Mouse (Mus musculus): ENCODE measurements at regions not wholly inside any gene's neighbourhood (a gene's known extent, or its start where the extent isn't known, plus 50 kb on each side); places are given as distances from the start of the nearest gene placed in this dataset.

- WGBS (ENCODE audit: insufficient replicate concordance): 3% methylated on average over 12 of the region's 12 CpGs
- no peaks in the 10 kb centered on the region for H3K9me3 ChIP-seq (replicated peaks; ENCODE audit: control insufficient read depth, low read length)
- no peaks in the 10 kb centered on the region for H3K36me3 ChIP-seq (ENCODE audit: control insufficient read depth, insufficient read depth, low read length)
- H3K27ac ChIP-seq (ENCODE audit: low read depth, low read length): no peak overlapping the region
- no peaks in the 10 kb centered on the region for H3K27me3 ChIP-seq (ENCODE audit: control insufficient read depth, insufficient read depth, low read length)
- H3K4me2 ChIP-seq: peak overlapping the region; percentile 77
- H3K9ac ChIP-seq (ENCODE audit: low read depth, low read length): peak overlapping the region; percentile 65
- H3K4me1 ChIP-seq (ENCODE audit: control insufficient read depth, insufficient read depth, low read length): peaks cover 11% of the 10 kb centered on the region
- peak overlapping the region; percentile 34 for H3K4me3 ChIP-seq (ENCODE audit: low read depth, low read length)
- ATAC-seq (replicated peaks; ENCODE audit: insufficient number of reproducible peaks, low FRiP score, low TSS enrichment): 0 out of 2 replicates have a peak, but pooled peaks have one; percentile 36
These were observed 101.1 kb upstream of the Med13l start for GRCm38 (mm10) chr5:118459391-118459792.

- whole genome bisulfite sequencing (ENCODE audit: insufficient replicate concordance): 50% methylated on average over 4 of the region's 4 CpGs
- H3K9ac ChIP-seq (ENCODE audit: low read depth, low read length): no peak overlapping the region
- no peaks in the 10 kb centered on the region for H3K9me3 ChIP-seq (replicated peaks; ENCODE audit: control insufficient read depth, low read length)
- H3K27ac ChIP-seq (ENCODE audit: low read depth, low read length): no peak overlapping the region
- peaks cover 28% of the 10 kb centered on the region for H3K4me1 ChIP-seq (ENCODE audit: control insufficient read depth, insufficient read depth, low read length)
- ATAC-seq (replicated peaks; ENCODE audit: insufficient number of reproducible peaks, low FRiP score, low TSS enrichment): no peak
- no peak overlapping the region for H3K4me2 ChIP-seq
- no peaks in the 10 kb centered on the region for H3K27me3 ChIP-seq (ENCODE audit: control insufficient read depth, insufficient read depth, low read length)
- H3K36me3 ChIP-seq (ENCODE audit: control insufficient read depth, insufficient read depth, low read length): no peaks in the 10 kb centered on the region
- no peak overlapping the region for H3K4me3 ChIP-seq (ENCODE audit: low read depth, low read length)
These were observed 98.5 kb upstream of the Med13l start for GRCm38 (mm10) chr5:118461967-118462366.

DNA sequence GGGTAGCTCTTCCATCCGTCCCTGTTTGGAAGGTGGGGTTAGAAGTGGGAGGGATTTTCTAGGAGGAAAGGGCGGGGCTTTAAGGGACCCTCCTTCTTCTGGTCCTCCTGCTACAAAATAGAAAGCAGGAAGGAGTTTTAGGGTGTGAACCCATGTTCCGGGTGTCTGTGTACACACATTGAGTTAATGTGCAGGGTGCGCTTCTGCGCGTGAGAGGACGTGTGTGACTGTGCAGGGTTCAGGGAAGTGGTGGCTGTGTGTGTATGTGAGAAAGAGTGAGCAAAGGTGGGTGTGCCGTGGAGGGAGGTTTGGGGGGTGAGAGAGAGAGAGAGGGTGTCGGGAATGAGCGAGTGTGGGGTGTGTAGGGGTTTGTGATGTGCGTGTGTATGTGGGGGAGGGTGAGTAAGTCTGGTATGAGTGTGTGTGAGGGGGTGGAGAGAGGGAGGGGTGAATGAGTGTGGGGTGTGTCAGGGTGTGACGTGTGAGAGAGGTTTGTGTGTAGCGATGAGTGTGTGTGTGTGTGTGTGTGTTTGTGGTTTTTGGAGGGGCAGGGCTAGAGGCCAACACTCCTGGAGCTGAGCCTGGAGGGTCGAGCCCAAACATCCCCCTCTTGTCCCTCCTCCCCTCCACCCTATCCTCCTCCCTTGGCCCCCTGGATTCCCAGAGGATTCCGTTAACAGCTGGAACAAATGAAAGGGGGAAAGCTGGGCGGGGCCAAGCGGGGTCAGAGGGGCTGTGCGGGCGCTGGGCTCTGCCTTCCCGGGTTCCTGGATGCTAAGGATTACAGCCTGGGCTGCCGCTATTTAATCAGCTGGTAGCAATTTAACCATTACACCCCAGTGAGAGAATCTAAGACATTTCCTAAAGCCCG is 95.3 kb upstream of the Med13l start:
- Histone ChIP-seq H3K4me2 (peak overlapping the region; percentile 75), H3K4me1 (ENCODE audit: control insufficient read depth, insufficient read depth, low read length) (peaks cover 21% of the 10 kb centered on the region), H3K27ac (ENCODE audit: low read depth, low read length) (peak overlapping the region; percentile 50; the same call in 1 of the 2 replicates), H3K9me3 (replicated peaks; ENCODE audit: control insufficient read depth, low read length) (no peaks in the 10 kb centered on the region), H3K36me3 (ENCODE audit: control insufficient read depth, insufficient read depth, low read length) (no peaks in the 10 kb centered on the region), H3K27me3 (ENCODE audit: control insufficient read depth, insufficient read depth, low read length) (no peaks in the 10 kb centered on the region), H3K9ac (ENCODE audit: low read depth, low read length) (peak overlapping the region; percentile 62), H3K4me3 (ENCODE audit: low read depth, low read length) (peak overlapping the region; percentile 40)
- 6% methylated on average over 22 of the region's 22 CpGs for WGBS (ENCODE audit: insufficient replicate concordance)
- peak; percentile 69 for ATAC-seq (replicated peaks; ENCODE audit: insufficient number of reproducible peaks, low FRiP score, low TSS enrichment)

DNA sequence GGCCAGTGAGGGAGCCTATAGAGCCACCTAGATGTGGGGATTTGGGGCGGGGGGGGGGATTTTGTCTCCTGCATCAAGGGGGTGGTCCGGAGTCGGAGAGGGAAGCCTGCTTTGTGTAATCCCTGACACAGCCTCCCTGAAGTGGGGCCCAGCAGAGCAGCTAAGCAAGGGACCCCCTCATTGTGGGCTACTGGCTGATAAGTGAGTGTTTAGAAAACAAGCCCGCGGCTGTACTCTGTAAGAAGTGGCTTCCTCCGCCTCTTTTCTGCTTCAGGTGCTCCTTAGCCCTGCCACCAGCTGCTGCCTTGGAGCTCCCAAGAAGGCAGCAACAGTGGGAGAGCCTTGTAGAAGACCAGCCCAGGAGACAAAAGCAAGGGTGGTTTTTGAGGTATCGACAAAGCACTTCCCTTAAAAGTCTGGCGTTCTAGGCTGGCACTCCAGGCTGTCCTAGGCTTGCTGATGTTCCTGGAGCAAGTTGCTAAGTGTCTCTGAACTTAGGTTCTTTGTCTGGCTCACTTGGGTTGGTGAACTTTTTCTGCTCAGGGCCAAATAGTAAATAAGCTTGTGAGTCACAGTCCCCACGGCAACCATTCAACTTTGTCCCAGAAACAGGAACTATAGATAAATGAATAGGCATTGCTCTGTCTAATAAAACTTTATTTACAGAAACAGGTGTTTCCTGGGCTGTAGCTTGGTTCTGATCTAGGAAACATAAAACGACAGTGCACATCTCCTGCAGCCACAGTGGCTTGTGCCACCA is 94.3 kb upstream of the Med13l start:
- 0 out of 2 replicates have a peak, but pooled peaks have one; percentile 8 for ATAC-seq (replicated peaks; ENCODE audit: insufficient number of reproducible peaks, low FRiP score, low TSS enrichment)
- no peaks in the 10 kb centered on the region for H3K9me3 ChIP-seq (replicated peaks; ENCODE audit: control insufficient read depth, low read length)
- 0 out of 2 replicates have a peak overlapping the region, but pooled peaks have one; percentile 13 for H3K27ac ChIP-seq (ENCODE audit: low read depth, low read length)
- H3K9ac ChIP-seq (ENCODE audit: low read depth, low read length): peak overlapping the region; percentile 62
- peak overlapping the region; percentile 75 for H3K4me2 ChIP-seq
- H3K36me3 ChIP-seq (ENCODE audit: control insufficient read depth, insufficient read depth, low read length): no peaks in the 10 kb centered on the region
- H3K4me3 ChIP-seq (ENCODE audit: low read depth, low read length): peak overlapping the region; percentile 40
- WGBS (ENCODE audit: insufficient replicate concordance): 15% methylated on average over 10 of the region's 10 CpGs
- peaks cover 21% of the 10 kb centered on the region for H3K4me1 ChIP-seq (ENCODE audit: control insufficient read depth, insufficient read depth, low read length)
- H3K27me3 ChIP-seq (ENCODE audit: control insufficient read depth, insufficient read depth, low read length): no peaks in the 10 kb centered on the region

- no peaks in the 10 kb centered on the region for H3K27me3 ChIP-seq (ENCODE audit: control insufficient read depth, insufficient read depth, low read length)
- no peak overlapping the region for H3K4me3 ChIP-seq (ENCODE audit: low read depth, low read length)
- H3K36me3 ChIP-seq (ENCODE audit: control insufficient read depth, insufficient read depth, low read length): no peaks in the 10 kb centered on the region
- no peak overlapping the region for H3K27ac ChIP-seq (ENCODE audit: low read depth, low read length)
- WGBS (ENCODE audit: insufficient replicate concordance): 41% methylated on average over 4 of the region's 4 CpGs
- H3K4me2 ChIP-seq: no peak overlapping the region
- no peak for ATAC-seq (replicated peaks; ENCODE audit: insufficient number of reproducible peaks, low FRiP score, low TSS enrichment)
- H3K9ac ChIP-seq (ENCODE audit: low read depth, low read length): no peak overlapping the region
- peaks cover 30% of the 10 kb centered on the region for H3K4me1 ChIP-seq (ENCODE audit: control insufficient read depth, insufficient read depth, low read length)
- no peaks in the 10 kb centered on the region for H3K9me3 ChIP-seq (replicated peaks; ENCODE audit: control insufficient read depth, low read length)
These were observed 91.7 kb upstream of the Med13l start for GRCm38 (mm10) chr5:118468739-118469138.

DNA sequence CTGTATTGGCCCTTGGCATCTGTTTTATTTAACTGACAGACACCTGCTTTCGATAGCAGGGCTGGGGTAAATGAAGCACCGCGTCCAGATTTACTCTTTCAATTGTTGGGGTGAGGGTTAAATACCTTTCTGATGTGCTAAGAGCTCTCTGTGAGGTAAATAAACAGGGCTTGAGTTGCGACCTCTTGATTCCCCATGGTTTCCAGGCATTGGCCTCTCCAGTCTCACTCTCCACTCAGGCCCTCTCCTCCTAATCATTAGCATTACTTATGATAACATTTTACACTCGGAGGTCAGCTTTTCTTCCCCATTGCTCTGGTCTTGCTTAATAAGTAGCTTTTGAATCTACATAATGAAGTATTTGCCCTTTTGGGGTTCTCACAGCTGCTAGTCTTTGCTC is 88.9 kb upstream of the Med13l start:
- Histone ChIP-seq H3K4me1 (ENCODE audit: control insufficient read depth, insufficient read depth, low read length) (peaks cover 13% of the 10 kb centered on the region), H3K27ac (ENCODE audit: low read depth, low read length) (no peak overlapping the region), H3K36me3 (ENCODE audit: control insufficient read depth, insufficient read depth, low read length) (no peaks in the 10 kb centered on the region), H3K4me3 (ENCODE audit: low read depth, low read length) (no peak overlapping the region), H3K9ac (ENCODE audit: low read depth, low read length) (no peak overlapping the region), H3K9me3 (replicated peaks; ENCODE audit: control insufficient read depth, low read length) (no peaks in the 10 kb centered on the region), H3K27me3 (ENCODE audit: control insufficient read depth, insufficient read depth, low read length) (no peaks in the 10 kb centered on the region), H3K4me2 (no peak overlapping the region)
- WGBS (ENCODE audit: insufficient replicate concordance): 33% methylated on average over 5 of the region's 5 CpGs
- no peak for ATAC-seq (replicated peaks; ENCODE audit: insufficient number of reproducible peaks, low FRiP score, low TSS enrichment)

- no peaks in the 10 kb centered on the region for H3K9me3 ChIP-seq (replicated peaks; ENCODE audit: control insufficient read depth, low read length)
- H3K4me3 ChIP-seq (ENCODE audit: low read depth, low read length): no peak overlapping the region
- no peak overlapping the region for H3K4me2 ChIP-seq
- 78% methylated on average over 10 of the region's 10 CpGs for WGBS (ENCODE audit: insufficient replicate concordance)
- H3K9ac ChIP-seq (ENCODE audit: low read depth, low read length): no peak overlapping the region
- H3K36me3 ChIP-seq (ENCODE audit: control insufficient read depth, insufficient read depth, low read length): no peaks in the 10 kb centered on the region
- H3K4me1 ChIP-seq (ENCODE audit: control insufficient read depth, insufficient read depth, low read length): peaks cover 20% of the 10 kb centered on the region
- no peak for ATAC-seq (replicated peaks; ENCODE audit: insufficient number of reproducible peaks, low FRiP score, low TSS enrichment)
- no peaks in the 10 kb centered on the region for H3K27me3 ChIP-seq (ENCODE audit: control insufficient read depth, insufficient read depth, low read length)
- no peak overlapping the region for H3K27ac ChIP-seq (ENCODE audit: low read depth, low read length)
These were observed 88.2 kb upstream of the Med13l start for GRCm38 (mm10) chr5:118472291-118472690.

GRCm38 (mm10) chr5:118473128-118473730 is 87.2 kb upstream of the Med13l start:
- no peak overlapping the region for H3K4me3 ChIP-seq (ENCODE audit: low read depth, low read length)
- 32% methylated on average over 5 of the region's 5 CpGs for WGBS (ENCODE audit: insufficient replicate concordance)
- peaks cover 28% of the 10 kb centered on the region for H3K4me1 ChIP-seq (ENCODE audit: control insufficient read depth, insufficient read depth, low read length)
- no peak overlapping the region for H3K4me2 ChIP-seq
- 0 out of 2 replicates have a peak overlapping the region, but pooled peaks have one; percentile 24 for H3K9ac ChIP-seq (ENCODE audit: low read depth, low read length)
- no peaks in the 10 kb centered on the region for H3K36me3 ChIP-seq (ENCODE audit: control insufficient read depth, insufficient read depth, low read length)
- no peaks in the 10 kb centered on the region for H3K9me3 ChIP-seq (replicated peaks; ENCODE audit: control insufficient read depth, low read length)
- no peak for ATAC-seq (replicated peaks; ENCODE audit: insufficient number of reproducible peaks, low FRiP score, low TSS enrichment)
- no peak overlapping the region for H3K27ac ChIP-seq (ENCODE audit: low read depth, low read length)
- H3K27me3 ChIP-seq (ENCODE audit: control insufficient read depth, insufficient read depth, low read length): no peaks in the 10 kb centered on the region

Measured in heart, embryonic 11.5 days (tissue).